Mouse (Mus musculus) c-Kit-negative CD71-positive TER-119-positive erythroid progenitor cells, embryonic 14.5 days (primary cell): ENCODE measurements around the gene Slc19a2.
"Not testable (repeated sequence)": the region's sequence is repeated elsewhere in the genome, so short reads cannot be mapped to it uniquely, and the experiment has no call there.

Experiments used
- DNase-seq: peaks from one replicate; pipeline ENCODE4 v3.0.0-alpha.2; 2013; ENCODE audit warnings: low read depth, low spot score

Slc19a2 gene

DNA sequence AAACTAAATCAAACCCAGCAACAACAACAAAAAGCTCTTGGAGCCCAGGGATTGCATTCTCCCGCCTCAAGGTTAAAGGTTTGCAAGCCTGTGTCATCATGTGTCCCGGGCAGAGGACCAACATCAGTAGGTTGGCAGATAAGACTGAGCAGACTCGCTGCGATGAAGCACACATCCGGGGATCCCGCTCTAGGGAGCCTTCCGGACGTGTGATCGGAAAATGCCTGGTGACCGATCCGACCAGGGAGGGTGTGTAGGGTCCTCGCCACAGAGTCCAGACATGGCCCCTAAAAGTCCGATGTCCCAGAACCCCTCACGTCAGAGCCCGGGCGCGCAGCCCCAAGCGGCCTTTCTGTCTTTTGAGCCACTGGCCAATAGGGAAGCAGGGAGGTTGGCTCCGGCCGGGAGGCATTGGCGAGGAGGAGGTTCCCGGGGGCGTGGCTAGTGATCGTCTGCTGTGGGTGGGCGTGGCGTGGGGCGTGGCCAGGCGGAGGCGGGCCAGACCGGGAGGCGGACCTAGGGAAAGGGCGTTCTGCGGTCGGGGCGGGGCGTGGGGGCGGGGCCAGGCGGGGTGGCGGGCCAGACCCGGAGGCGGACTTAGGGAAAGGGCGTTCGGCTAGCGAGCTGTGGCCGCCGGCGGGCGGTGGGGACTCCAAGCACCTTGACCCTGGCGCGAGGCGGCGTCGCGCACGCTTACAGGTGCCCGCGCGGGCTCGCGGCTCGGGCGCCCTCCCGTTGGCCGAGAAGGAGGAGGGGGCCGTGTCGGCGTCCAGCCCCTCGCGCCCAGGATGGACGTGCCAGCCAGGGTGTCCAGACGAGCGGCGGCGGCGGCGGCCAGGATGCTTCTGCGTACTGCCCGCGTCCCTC lies at the start of gene Slc19a2:
Gene Slc19a2 (plus strand): TSS at position 582 of the 867 bp plus-strand sequence.
- DNase-seq, result peak; percentile 95

DNA sequence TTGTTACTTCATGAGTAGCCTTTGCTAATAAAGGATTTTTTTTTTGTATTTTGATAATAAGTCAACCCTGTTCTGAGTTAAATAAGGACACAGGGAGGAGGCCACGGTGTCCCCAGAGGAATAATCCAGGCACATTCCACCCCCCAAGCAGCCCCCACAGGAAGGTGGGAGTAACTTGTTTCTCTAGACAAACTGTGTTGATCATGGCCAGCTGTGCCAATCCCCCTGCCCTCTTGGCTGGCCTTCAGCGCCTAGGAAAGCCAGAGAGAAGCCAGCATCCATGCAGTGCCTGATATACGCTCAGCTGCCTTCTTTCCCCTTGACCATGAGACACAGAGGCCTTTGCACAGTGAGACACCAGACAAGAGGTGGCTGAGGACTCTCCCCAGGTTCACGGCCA lies 49.3 kb upstream of the Slc19a2 start:
- DNase-seq, result no peak

GRCm38 (mm10) chr1:164208437-164208836 lies 40.4 kb upstream of the Slc19a2 start:
- no peak for DNase-seq

DNA sequence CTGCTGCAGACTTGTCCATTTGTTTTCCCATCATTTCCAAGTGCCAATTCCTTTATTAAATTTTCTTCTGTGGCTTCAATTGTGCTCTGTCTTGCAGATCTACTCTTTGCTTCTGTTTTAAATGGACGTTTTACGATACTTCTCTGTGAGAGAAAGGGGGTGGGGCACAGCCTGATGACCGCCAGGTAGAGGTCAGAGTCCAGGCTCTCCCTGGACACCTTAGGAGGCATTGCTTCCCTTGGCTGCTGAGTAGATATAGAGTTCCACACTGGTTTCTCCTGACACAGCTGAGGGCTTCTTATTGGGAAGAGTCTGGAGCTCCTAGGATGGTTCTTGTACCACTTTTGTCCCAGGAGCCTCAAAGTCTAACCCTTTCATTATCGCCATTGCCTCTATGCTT lies 37.9 kb upstream of the Slc19a2 start:
- no peak for DNase-seq

DNA sequence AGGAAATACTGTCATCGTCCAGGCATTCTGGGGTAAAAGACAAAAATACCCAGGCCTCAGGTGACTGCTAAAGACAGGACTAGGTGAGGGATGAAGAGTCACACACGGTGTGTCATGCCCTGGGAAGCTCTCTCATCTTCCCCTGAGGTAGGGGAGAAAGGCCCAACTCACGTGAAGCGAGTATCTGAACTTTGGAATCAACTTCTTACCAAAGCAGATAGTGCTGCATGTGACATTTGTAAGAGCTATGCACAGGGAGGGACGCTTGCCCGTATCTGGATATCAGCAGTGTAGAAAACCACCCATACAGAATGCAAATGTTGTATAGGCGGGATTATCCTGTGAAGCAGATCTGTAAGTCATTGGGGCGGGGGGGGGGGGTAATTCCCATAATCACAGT lies 36.2 kb upstream of the Slc19a2 start:
- no peak for DNase-seq

DNA sequence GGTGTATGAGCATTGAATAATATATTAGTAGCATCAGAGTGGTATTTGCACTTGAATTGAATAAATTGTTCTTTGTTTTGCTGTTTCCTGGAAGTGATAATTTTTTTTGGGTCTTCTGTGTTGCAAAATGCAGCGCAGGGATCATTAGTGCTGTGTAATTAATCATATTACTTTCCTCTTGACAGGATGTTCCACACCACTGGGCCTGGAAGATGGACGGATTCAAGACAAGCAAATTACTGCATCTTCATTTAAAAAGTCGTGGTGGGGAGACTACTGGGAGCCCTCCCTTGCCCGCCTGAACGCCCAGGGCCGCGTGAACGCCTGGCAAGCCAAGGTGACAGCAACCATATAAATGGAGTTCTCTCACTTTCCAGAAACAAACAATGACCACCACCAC lies 34.7 kb upstream of the Slc19a2 start:
- DNase-seq, result no peak

DNA sequence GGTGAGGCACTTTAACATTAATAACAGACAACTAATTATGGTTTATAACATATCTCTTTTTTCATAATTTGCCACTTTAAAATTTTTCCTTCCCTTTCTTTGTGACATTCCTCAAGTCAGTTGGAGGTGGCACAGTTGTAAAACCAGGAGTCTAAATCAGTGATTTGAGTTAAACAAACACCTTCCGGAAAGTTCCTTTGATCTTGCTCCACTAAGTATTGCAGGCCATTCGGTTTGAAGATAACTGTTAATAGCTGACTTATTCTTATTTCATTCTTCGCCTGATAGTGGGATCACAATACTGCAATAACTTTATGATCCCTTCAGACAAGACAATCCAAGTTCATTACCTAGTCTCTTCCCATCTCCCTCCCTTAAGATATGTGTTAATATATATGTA lies 33.7 kb upstream of the Slc19a2 start:
- DNase-seq, result no peak

- DNase-seq, result no peak
Observed at GRCm38 (mm10) chr1:164215540-164215939, 33.3 kb upstream of the Slc19a2 start.

DNA sequence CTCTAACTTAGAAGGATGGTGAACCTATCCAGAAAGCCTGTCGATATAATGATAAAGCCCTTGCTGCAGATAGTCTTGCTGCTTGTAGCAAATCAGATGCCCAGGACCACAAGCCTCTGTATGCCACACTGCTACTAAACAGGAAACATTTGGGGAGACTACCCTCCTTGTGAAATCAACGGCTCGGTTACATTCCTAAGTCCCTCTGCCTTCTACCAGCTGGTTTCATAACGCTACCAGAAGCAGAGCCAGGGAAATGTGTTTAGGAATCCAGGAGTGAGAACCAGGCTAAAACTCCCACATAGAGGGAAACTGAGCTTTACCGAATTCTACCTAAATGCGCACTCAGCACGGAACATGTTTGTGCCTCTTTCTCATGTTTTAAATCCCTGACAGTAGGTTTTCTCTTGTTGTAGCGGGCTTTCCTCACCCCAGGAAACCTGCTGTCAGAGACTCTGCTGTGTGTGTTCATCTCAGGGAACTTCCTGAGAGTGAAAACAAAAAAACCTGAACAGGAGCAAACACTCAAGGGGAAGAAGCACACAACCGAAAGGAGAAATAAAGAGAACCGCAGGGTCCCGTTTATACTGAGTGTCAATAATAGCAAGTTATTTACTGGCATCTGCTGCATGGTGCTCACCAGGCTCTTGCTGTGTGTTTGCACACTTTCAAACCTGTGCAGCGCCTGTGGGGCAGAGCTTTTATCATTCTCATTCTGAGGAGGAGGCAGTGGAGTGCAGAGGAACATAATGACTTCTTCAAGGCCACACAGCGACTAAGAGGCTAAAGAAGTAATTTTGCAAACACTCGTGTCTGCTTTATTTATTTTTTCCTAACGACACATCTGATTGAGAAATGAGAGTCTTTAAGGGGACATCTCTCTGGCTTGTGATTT lies 30.8 kb upstream of the Slc19a2 start:
- DNase-seq, result no peak

GRCm38 (mm10) chr1:164220261-164220660 lies 28.6 kb upstream of the Slc19a2 start:
- DNase-seq, result no peak

- DNase-seq, result no peak
Observed at GRCm38 (mm10) chr1:164223089-164223488, 25.8 kb upstream of the Slc19a2 start.

DNA sequence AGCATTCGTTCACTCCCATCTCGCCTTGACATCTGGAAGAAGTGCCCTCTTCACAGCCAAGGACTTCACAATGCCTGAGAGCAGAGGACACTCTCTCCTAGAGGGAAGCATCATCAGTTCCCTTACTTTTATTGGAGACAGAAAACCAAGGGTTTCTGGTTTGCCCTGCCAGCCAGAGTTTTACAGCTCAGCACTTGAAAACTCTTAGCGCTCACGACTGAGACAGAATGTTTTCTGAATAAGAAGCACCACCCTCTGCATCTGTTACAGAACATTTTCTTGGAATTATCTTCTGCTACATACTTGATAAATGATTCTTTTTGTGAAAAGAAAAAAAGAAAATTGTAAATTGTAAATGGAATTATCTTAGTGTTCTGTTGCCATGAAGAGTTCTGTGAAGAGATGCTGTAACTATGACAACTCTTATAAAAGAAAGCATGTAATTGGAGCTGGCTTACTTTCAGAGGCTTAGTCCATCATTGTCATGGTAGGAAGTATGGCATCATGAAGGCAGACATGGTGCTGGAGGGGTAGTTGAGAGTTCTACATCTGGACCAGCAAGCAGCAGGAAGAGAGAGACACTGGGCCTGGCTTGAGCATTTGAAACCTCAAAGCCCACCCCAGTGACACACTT lies 16.8 kb upstream of the Slc19a2 start:
- not testable (repeated sequence) for DNase-seq

- DNase-seq, result no peak
Observed at GRCm38 (mm10) chr1:164233447-164233846, 15.4 kb upstream of the Slc19a2 start.

GRCm38 (mm10) chr1:164235078-164235477 lies 13.8 kb upstream of the Slc19a2 start:
- no peak for DNase-seq

DNA sequence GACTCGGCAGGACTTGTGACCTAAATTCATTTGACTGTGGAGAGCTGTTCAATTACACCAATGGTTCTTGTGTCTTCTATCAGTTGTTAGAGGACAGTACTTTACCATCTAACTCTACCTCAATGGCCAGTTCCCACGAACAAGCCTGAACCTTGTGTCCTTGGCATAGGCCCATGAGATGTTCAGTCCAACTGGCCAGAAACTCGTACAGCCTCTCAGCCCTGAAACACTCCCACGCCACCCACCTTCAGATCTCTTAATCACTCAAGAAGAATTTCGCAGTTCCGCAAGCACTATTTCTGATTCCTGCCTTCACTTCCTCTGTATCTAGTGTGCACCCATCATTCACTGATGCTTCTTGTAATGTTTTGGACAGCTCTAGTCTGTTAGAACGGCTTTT lies 12.8 kb upstream of the Slc19a2 start:
- no peak for DNase-seq

DNA sequence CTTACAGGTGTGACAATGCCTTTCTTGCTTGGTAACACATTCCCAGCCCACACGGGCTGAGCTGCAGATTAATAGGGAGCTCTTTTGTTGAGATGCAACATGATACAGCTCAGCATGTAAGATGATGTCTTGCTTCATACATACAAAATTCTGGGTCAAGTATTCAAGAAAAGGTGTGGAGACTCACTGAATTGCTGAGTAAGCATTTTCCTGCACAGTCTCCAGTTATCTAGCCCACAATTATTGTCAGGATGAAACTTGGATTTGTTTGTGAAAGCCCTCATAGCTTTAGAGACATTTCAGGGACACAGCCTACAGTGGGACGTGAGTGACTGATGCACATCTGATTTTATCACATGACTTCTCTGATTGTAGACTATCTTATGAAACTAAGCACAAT lies 7.4 kb upstream of the Slc19a2 start:
- no peak for DNase-seq

DNA sequence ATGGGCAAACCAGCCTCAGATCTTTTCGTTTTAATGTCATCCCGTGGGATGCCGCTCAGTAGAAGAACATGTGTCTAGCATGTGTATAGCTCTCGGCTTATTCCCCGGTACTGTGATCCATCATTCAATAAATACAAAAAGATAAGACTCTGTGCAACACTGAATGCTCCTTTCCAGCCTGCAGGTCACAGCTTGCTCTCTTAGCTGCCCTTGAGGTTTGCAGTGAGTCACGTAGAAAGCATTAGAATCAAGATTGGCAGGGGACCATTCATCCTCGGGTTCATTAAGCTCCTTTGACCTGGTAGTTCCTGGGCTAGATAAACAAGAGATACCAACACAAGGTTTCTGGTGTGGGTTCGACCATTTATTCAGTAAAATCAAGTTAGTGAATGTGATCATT lies 6.0 kb upstream of the Slc19a2 start:
- no peak for DNase-seq

DNA sequence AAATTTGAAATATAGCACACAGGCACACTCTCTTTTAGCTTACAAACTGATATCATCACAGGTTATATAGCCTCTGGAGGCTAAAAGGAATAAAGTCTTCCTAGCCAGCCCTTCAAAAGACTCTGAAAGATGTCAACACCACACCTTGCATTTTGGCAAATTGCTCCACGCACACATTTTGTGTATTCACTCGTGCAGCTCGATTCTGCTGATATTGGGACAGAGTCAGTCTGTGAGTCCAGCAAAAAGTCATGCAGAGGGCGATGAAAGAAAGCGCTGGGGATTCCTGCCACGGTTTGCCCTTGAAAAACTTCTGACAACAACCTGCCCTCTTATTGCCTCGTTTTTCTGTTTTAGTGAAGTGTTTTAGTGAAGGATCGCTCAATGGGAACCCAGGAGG lies 1.4 kb upstream of the Slc19a2 start:
- DNase-seq, result no peak

GRCm38 (mm10) chr1:164247971-164248370 lies 875 bp upstream of the Slc19a2 start:
- DNase-seq, result peak; percentile 2

DNA sequence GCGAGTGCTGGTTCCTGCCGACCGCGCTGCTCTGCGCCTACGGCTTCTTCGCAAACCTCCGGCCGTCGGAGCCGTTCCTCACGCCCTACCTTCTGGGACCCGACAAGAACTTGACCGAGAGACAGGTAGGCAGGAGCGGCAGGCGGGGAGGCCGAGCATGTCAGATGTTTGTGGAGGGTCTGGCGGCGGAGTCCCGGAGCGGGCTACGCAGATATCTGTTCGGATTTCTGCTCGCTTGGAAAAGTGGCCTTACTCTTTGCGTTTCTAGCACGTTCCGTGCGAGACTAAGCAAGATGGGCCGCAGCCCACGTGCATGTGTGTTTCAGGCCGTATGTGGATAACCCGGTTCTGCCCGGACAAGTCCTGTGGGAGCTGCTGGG lies 476 bp downstream of the Slc19a2 start:
- no peak for DNase-seq

DNA sequence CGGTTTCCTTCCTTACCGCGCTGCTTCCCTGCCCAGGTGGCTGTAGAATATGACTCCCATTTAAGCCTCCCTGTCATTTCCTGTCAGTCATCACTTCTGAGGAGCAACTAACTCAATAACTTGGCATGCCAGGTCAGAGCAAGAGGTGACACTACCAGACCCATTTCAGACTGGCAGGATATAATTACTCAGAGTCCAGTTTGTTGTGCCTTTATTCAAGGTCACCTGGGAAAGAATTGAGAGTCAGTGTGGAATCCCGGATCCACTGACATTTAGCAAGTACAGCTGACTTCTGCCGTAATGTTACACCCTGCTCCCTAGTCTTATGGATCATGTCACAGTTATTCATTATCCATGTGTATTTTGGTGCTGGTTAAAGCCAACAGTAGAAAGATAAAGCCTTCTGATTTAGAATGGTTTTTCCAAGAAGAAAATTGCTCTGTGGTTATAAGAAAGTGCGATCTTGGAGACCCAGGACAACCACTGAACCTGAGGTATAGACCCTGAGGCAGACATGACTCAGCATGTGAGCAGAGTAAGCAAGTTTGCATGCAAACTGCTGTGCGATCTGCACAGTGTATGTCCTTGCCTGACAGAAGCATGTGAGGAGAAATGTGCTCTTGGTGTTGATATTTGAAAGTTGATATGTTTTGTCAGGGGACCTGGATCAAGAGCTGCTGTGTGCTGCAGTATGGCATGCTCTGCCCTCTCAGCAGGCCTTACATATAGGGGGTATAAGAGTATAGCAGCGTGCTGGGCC lies 1.7 kb downstream of the Slc19a2 start:
- DNase-seq, result peak; percentile 44
